Mouse (Mus musculus) heart, embryonic 12.5 days (tissue): ENCODE measurements around the gene Olfr364-ps1. TPM values are rescaled to one million over a fixed set of nuclear protein-coding genes. Genes with fewer than 3 reads are reported as not detected.

Experiments
- ATAC-seq: fragments of 200-750 bp; cut with Nextera tagmentation; 2 replicates; pipeline ENCODE4 v1.8.0; 2017; ENCODE audit warnings: moderate TSS enrichment, moderate library complexity; ENCODE audit not compliant: insufficient number of reproducible peaks, low FRiP score
- H3K27ac ChIP-seq: fragments of 300-500 bp; sonication (generic); 2 replicates; pipeline ENCODE4 v1.5.1; 2016; ENCODE audit warnings: mild to moderate bottlenecking, moderate library complexity; ENCODE audit not compliant: poor library complexity, severe bottlenecking
- H3K27me3 ChIP-seq: fragments of 300-500 bp; sonication (generic); replicated peaks from 2 replicates; pipeline ENCODE4 v1.6.1; 2016; ENCODE audit warnings: mild to moderate bottlenecking, moderate library complexity
- H3K36me3 ChIP-seq: fragments of 300-500 bp; sonication (generic); 2 replicates; pipeline ENCODE4 v1.6.1; 2016; ENCODE audit warnings: mild to moderate bottlenecking, moderate library complexity
- H3K4me1 ChIP-seq: fragments of 300-500 bp; sonication (generic); replicated peaks from 2 replicates; pipeline ENCODE4 v1.6.1; 2016; ENCODE audit warnings: mild to moderate bottlenecking
- H3K4me2 ChIP-seq: fragments of 300-500 bp; sonication (generic); 2 replicates; pipeline ENCODE4 v1.6.1; 2016; ENCODE audit warnings: mild to moderate bottlenecking, moderate library complexity
- H3K4me3 ChIP-seq: fragments of 300-500 bp; sonication (generic); 2 replicates; pipeline ENCODE4 v1.5.1; 2016; ENCODE audit warnings: mild to moderate bottlenecking
- H3K9ac ChIP-seq: fragments of 300-500 bp; sonication (generic); 2 replicates; pipeline ENCODE4 v1.6.1; 2016; ENCODE audit warnings: mild to moderate bottlenecking, moderate library complexity
- H3K9me3 ChIP-seq: fragments of 300-500 bp; sonication (generic); replicated peaks from 2 replicates; pipeline ENCODE4 v1.6.1; 2016; ENCODE audit warnings: mild to moderate bottlenecking, moderate library complexity
- WGBS: fragments of 180-500 bp; shearing (Covaris S2); methylation state at CpG from one replicate; pipeline ENCODE4 v1.1.7; 2016; 5-methylcytosine and 5-hydroxymethylcytosine counted together
- polyA plus RNA-seq: library from polyadenylated mRNA; unstranded; fragments of >200 nt; fragmentation: Nextera tagmentation; extraction: Ambion mirVana; gene quantifications from 2 replicates; pipeline ENCODE4 v1.2.1, GENCODE M21; 2016

Olfr364-ps1 gene
- not detected in 2 replicates for polyA plus RNA-seq

GRCm38 (mm10) chr2:37139022-37139421 is at the start of gene Olfr364-ps1:
Gene Olfr364-ps1 (plus strand): TSS chr2:37139322.
- H3K4me3 ChIP-seq = no peak within 1 kb of the TSS
- H3K4me2 ChIP-seq = no peak within 1 kb of the TSS
- no peaks in the 10 kb centered on the region for H3K4me1 ChIP-seq
- peaks cover 9% of the 10 kb centered on the region; the same call in 1 of the 2 replicates for H3K9me3 ChIP-seq
- no peak within 1 kb of the TSS for H3K27ac ChIP-seq
- H3K9ac ChIP-seq = no peak within 1 kb of the TSS
- no peaks in the 10 kb centered on the region for H3K36me3 ChIP-seq
- no peak for ATAC-seq
- no peaks in the 10 kb centered on the region for H3K27me3 ChIP-seq
- WGBS = 67% methylated on average over 3 of the region's 3 CpGs

DNA sequence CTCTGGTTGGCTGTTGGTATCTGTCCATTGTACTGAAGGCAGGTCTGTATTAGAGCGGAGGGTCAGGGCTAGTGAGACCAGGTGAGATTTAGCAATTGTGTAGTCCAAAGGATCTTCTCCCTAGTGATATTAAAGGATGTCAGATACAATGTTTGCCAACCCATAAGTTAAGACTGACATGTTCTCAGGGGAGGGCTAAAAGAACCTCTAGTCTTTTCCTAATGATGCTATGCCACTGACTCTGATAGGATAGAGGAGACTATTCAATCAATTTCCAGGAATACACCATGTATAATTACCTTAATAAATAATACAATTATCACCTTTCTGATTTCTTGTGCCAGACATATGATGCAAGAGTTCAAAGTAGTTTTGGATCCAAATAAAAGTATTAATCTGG is 21.3 kb upstream of the Olfr364-ps1 start, which contains the start of gene Olfr362:
Gene Olfr362, minus strand, starts transcription at position 101 of the 400 bp plus-strand sequence.
- H3K27me3 ChIP-seq = no peaks in the 10 kb centered on the region
- no peaks in the 10 kb centered on the region for H3K4me1 ChIP-seq
- 68% methylated on average over 1 of the region's 1 CpGs for WGBS
- H3K27ac ChIP-seq = no peak within 1 kb of the TSS
- peaks cover 17% of the 10 kb centered on the region for H3K9me3 ChIP-seq
- no peak for ATAC-seq
- no peak within 1 kb of the TSS for H3K9ac ChIP-seq
- H3K36me3 ChIP-seq = no peaks in the 10 kb centered on the region
- H3K4me3 ChIP-seq = no peak within 1 kb of the TSS
- no peak within 1 kb of the TSS for H3K4me2 ChIP-seq

DNA sequence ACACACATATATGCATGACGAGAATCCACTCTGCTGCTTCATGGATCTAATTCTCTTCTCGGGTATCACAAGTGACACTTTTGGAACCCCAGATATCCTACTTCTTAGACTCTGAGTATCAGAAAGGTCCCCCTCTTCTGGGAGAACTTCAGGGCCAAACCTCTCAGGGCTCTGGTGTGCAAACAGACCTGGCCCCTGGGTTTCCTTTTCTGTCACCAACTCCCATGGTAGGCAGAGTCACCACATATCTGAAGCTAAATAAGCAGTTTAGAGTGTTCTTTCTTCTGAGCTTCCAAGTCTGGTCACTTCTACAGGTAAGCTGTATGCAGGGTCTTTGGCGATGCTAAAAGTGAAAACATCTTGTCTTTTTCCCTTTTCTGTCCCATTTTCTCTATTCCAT is 48.8 kb downstream of the Olfr364-ps1 start, which contains the start of gene Olfr365:
Gene Olfr365, plus strand, starts transcription at position 301 of the 400 bp plus-strand sequence.
- no peak within 1 kb of the TSS for H3K9ac ChIP-seq
- no peak for ATAC-seq
- no peak within 1 kb of the TSS for H3K4me2 ChIP-seq
- H3K27me3 ChIP-seq = no peaks in the 10 kb centered on the region
- H3K4me3 ChIP-seq = no peak within 1 kb of the TSS
- H3K36me3 ChIP-seq = no peaks in the 10 kb centered on the region
- 67% methylated on average over 3 of the region's 3 CpGs for WGBS
- H3K4me1 ChIP-seq = no peaks in the 10 kb centered on the region
- H3K27ac ChIP-seq = no peak within 1 kb of the TSS
- H3K9me3 ChIP-seq = peaks cover 8% of the 10 kb centered on the region

Other genes with a start within 250 kb of the Olfr364-ps1 start
- gene Olfr353, start 246.4 kb upstream of the Olfr364-ps1 start, polyA plus RNA-seq = not detected in 2 replicates
- gene Olfr354, start 233.6 kb upstream of the Olfr364-ps1 start, polyA plus RNA-seq = not detected in 2 replicates
- gene Olfr355, start 210.4 kb upstream of the Olfr364-ps1 start, polyA plus RNA-seq = not detected in 2 replicates
- gene Olfr356, start 202.2 kb upstream of the Olfr364-ps1 start, polyA plus RNA-seq = not detected in 2 replicates
- not detected in 2 replicates for gene Olfr357, start 145.5 kb upstream of the Olfr364-ps1 start, polyA plus RNA-seq
- gene Olfr358, start 130.0 kb upstream of the Olfr364-ps1 start, polyA plus RNA-seq = not detected in 2 replicates
- gene Olfr360, start 73.6 kb upstream of the Olfr364-ps1 start, polyA plus RNA-seq = not detected in 2 replicates
- gene Olfr361, start 50.0 kb upstream of the Olfr364-ps1 start, polyA plus RNA-seq = not detected in 2 replicates
- not detected in 2 replicates for gene Olfr362, start 21.4 kb upstream of the Olfr364-ps1 start, polyA plus RNA-seq
- gene Olfr365, start 48.9 kb downstream of the Olfr364-ps1 start, polyA plus RNA-seq = not detected in 2 replicates
- not detected in 2 replicates for gene Olfr366, start 72.3 kb downstream of the Olfr364-ps1 start, polyA plus RNA-seq
- not detected in 2 replicates for gene Olfr368, start 187.2 kb downstream of the Olfr364-ps1 start, polyA plus RNA-seq
- 38.4 and 40.6 TPM in 2 replicates for gene Pdcl, start 220.0 kb downstream of the Olfr364-ps1 start, polyA plus RNA-seq